Mouse (Mus musculus) embryonic fibroblast, embryonic 13.5 days (primary cell): ENCODE results near the gene Tssk4.

Experiments used
- CTCF ChIP-seq: IDR thresholded peaks from 2 replicates; pipeline ENCODE4 v1.5.1; 2011; ENCODE audit warnings: mild to moderate bottlenecking, control low read depth, low read length, moderate library complexity, borderline replicate concordance; ENCODE audit not compliant: insufficient read depth
- POLR2A ChIP-seq: IDR thresholded peaks from 2 replicates; pipeline ENCODE4 v1.6.1; 2011; ENCODE audit warnings: low read depth, mild to moderate bottlenecking, control low read depth, low read length, moderate library complexity

GRCm38 (mm10) chr14:55616844-55617243, 33.1 kb upstream of the Tssk4 start:
- TF ChIP-seq CTCF (no peak), POLR2A (no peak)
